Mouse (Mus musculus) heart, adult 2 months (tissue): ENCODE data around the gene Snph. TPM values are rescaled to one million over a fixed set of nuclear protein-coding genes. Genes with fewer than 3 reads are reported as not detected.

Experiments used
- DNase-seq, 2 experiments: peaks; one replicate each; pipeline ENCODE4 v3.0.0; 2021
- H3K27ac ChIP-seq: fragments of 200-600 bp; 2 replicates; pipeline ENCODE4 v1.8.1; 2022
- H3K27me3 ChIP-seq: fragments of 200-500 bp; 2 replicates; pipeline ENCODE4 v1.6.1; 2012; ENCODE audit warnings: mild to moderate bottlenecking, low read length, inconsistent platforms, mixed read lengths; ENCODE audit not compliant: control insufficient read depth, insufficient read depth
- H3K36me3 ChIP-seq: fragments of 200-500 bp; 2 replicates; pipeline ENCODE4 v1.6.1; 2012; ENCODE audit warnings: low read length, inconsistent platforms; ENCODE audit not compliant: control insufficient read depth, insufficient read depth
- H3K4me1 ChIP-seq: fragments of 200-500 bp; 2 replicates; pipeline ENCODE4 v1.6.1; 2011; ENCODE audit warnings: low read length; ENCODE audit not compliant: control insufficient read depth, insufficient read depth
- H3K4me3 ChIP-seq: fragments of 200-600 bp; 2 replicates; pipeline ENCODE4 v1.8.1; 2022
- H3K79me2 ChIP-seq: fragments of 200-500 bp; replicated peaks from 2 replicates; pipeline ENCODE4 v1.6.1; 2012; ENCODE audit warnings: mild to moderate bottlenecking, inconsistent platforms, low read length, moderate library complexity, mixed read lengths; ENCODE audit not compliant: control insufficient read depth, insufficient read depth
- H3K9ac ChIP-seq: fragments of 200-500 bp; 2 replicates; pipeline ENCODE4 v1.6.1; 2012; ENCODE audit warnings: low read depth, mild to moderate bottlenecking, control low read depth, inconsistent platforms, low read length, mixed read lengths
- CTCF ChIP-seq: fragments of 200-600 bp; IDR thresholded peaks from 2 replicates; pipeline ENCODE4 v1.8.1; 2022; ENCODE audit warnings: antibody characterized with exemption, mild to moderate bottlenecking, moderate library complexity
- EP300 ChIP-seq: fragments of 200-500 bp; IDR thresholded peaks from 2 replicates; pipeline ENCODE4 v1.6.1; 2011; ENCODE audit warnings: low read depth, low read length, control low read depth; ENCODE audit not compliant: insufficient read depth
- POLR2A ChIP-seq: fragments of 200-500 bp; IDR thresholded peaks from 2 replicates; pipeline ENCODE4 v1.6.1; 2011; ENCODE audit warnings: mild to moderate bottlenecking, low read depth, low read length, control low read depth; ENCODE audit not compliant: insufficient read depth
- WGBS: fragments of 180-500 bp; shearing (Covaris S2); methylation state at CpG from one replicate; pipeline ENCODE4 v1.1.7; 2018; 5-methylcytosine and 5-hydroxymethylcytosine counted together
- intact Hi-C: fragments of 180-260 bp; cut with DNase I; formaldehyde crosslinking; loops from one replicate; pipeline ENCODE4 v1.15.1; 2025
- polyA plus RNA-seq: library from polyadenylated mRNA; depleted of rRNA; stranded (reverse); fragments of >200 nt; gene quantifications from 2 replicates; pipeline ENCODE4 v1.2.3, GENCODE M21; 2012
- total RNA-seq, 2 experiments: library from RNA; stranded (reverse); gene quantifications; 2 replicates each; pipeline ENCODE4 v1.2.3; 2021

Snph gene
- total and polyA plus RNA-seq, 3 experiments = 0.21 to 5.0 (median 4.3) TPM

GRCm38 (mm10) chr2:151564986-151565385 lies 67.4 kb downstream of the Snph start:
- Histone ChIP-seq H3K4me1 (no peaks in the 10 kb centered on the region), H3K27ac (no peak overlapping the region), H3K4me3 (no peak overlapping the region), H3K9ac (no peak overlapping the region), H3K27me3 (no peaks in the 10 kb centered on the region), H3K79me2 (no peaks in the 10 kb centered on the region), H3K36me3 (peaks cover 2% of the 10 kb centered on the region)
- intact Hi-C loops = loop anchor here (5.0 kb wide), 1 partner anchor 53 kb away; no protein-coding TSS in a partner anchor
- WGBS = 17% methylated on average over 3 of the region's 3 CpGs
- TF ChIP-seq EP300 (no peak), POLR2A (no peak), CTCF (no peak)
- DNase-seq = no peak

GRCm38 (mm10) chr2:151564006-151564405 lies 68.4 kb downstream of the Snph start:
- Histone ChIP-seq H3K27me3 (no peaks in the 10 kb centered on the region), H3K79me2 (no peaks in the 10 kb centered on the region), H3K4me3 (no peak overlapping the region), H3K36me3 (peaks cover 5% of the 10 kb centered on the region), H3K9ac (no peak overlapping the region), H3K27ac (no peak overlapping the region), H3K4me1 (no peaks in the 10 kb centered on the region)
- no peak for DNase-seq
- intact Hi-C loops = no loop called here
- 90% methylated on average over 1 of the region's 1 CpGs for WGBS
- TF ChIP-seq EP300 = no peak
- TF ChIP-seq CTCF = no peak
- TF ChIP-seq POLR2A = no peak

- Histone ChIP-seq H3K36me3 (peaks cover 5% of the 10 kb centered on the region), H3K4me1 (no peaks in the 10 kb centered on the region), H3K27me3 (no peaks in the 10 kb centered on the region), H3K27ac (no peak overlapping the region), H3K4me3 (no peak overlapping the region), H3K79me2 (no peaks in the 10 kb centered on the region), H3K9ac (no peak overlapping the region)
- no peak for TF ChIP-seq POLR2A
- no peak for TF ChIP-seq CTCF
- no peak for TF ChIP-seq EP300
- intact Hi-C loops = no loop called here
- DNase-seq = no peak
- WGBS = 67% methylated on average over 7 of the region's 7 CpGs
Measured at GRCm38 (mm10) chr2:151562930-151563921, 69.2 kb downstream of the Snph start.

- Histone ChIP-seq H3K9ac (no peak overlapping the region), H3K79me2 (peaks cover 4% of the 10 kb centered on the region), H3K4me3 (no peak overlapping the region), H3K27me3 (no peaks in the 10 kb centered on the region), H3K4me1 (peaks cover 26% of the 10 kb centered on the region), H3K36me3 (peaks cover 27% of the 10 kb centered on the region), H3K27ac (no peak overlapping the region)
- TF ChIP-seq EP300 (no peak), CTCF (no peak), POLR2A (no peak)
- DNase-seq = no peak
- intact Hi-C loops = loop anchor here (2.0 kb wide), 1 partner anchor 19 kb away; no protein-coding TSS in a partner anchor
- WGBS = 56% methylated on average over 3 of the region's 3 CpGs
Measured at GRCm38 (mm10) chr2:151549615-151550121, 82.7 kb downstream of the Snph start.

GRCm38 (mm10) chr2:151546571-151546970 lies 85.8 kb downstream of the Snph start:
- no peak for DNase-seq
- H3K9ac ChIP-seq = no peak overlapping the region
- H3K79me2 ChIP-seq = no peaks in the 10 kb centered on the region
- 78% methylated on average over 4 of the region's 4 CpGs for WGBS
- H3K27me3 ChIP-seq = no peaks in the 10 kb centered on the region
- TF ChIP-seq EP300 = no peak
- TF ChIP-seq POLR2A = no peak
- H3K4me1 ChIP-seq = peaks cover 26% of the 10 kb centered on the region
- H3K36me3 ChIP-seq = peaks cover 14% of the 10 kb centered on the region
- no peak overlapping the region for H3K27ac ChIP-seq
- intact Hi-C loops = no loop called here
- H3K4me3 ChIP-seq = no peak overlapping the region

GRCm38 (mm10) chr2:151544673-151545072 lies 87.7 kb downstream of the Snph start:
- WGBS = 32% methylated on average over 6 of the region's 6 CpGs
- H3K4me3 ChIP-seq = peak overlapping the region; percentile 19; the same call in 1 of the 2 replicates
- intact Hi-C loops = no loop called here
- peak overlapping the region; percentile 41 for H3K27ac ChIP-seq
- no peak overlapping the region for H3K9ac ChIP-seq
- H3K27me3 ChIP-seq = no peaks in the 10 kb centered on the region
- peaks cover 4% of the 10 kb centered on the region for H3K36me3 ChIP-seq
- peaks cover 20% of the 10 kb centered on the region for H3K4me1 ChIP-seq
- TF ChIP-seq POLR2A = no peak
- DNase-seq = no peak
- no peaks in the 10 kb centered on the region for H3K79me2 ChIP-seq
